Mouse (Mus musculus): ENCODE data around the gene Gtpbp6. TPM values are rescaled to one million over a fixed set of nuclear protein-coding genes. Genes with fewer than 3 reads are reported as not detected.
"Not testable (repeated sequence)": the region's sequence is repeated elsewhere in the genome, so short reads cannot be mapped to it uniquely, and the experiment has no call there.

The Gtpbp6 gene
- polyA plus RNA-seq, 1 experiment from 2014 or later = 29.7 TPM

GRCm38 (mm10) chr5:110094030-110094846, 13.8 kb downstream of the Gtpbp6 start, which contains the start of gene Gm35315:
TSS of gene Gm35315 (minus strand) at chr5:110094420.
- 0 out of 2 replicates have a peak within 1 kb of the TSS, but pooled peaks have one; percentile 56 for H3K27ac ChIP-seq (replicated peaks; ENCODE audit: low read depth, low read length)
- DNase-seq (ENCODE audit: low spot score) (peak; percentile 87), ATAC-seq (ENCODE audit: insufficient number of reproducible peaks, low FRiP score, low TSS enrichment, low read depth) (peak; percentile 98)
- no peaks in the 10 kb centered on the region for H3K9me3 ChIP-seq (ENCODE audit: control insufficient read depth, low read length)
- H3K36me3 ChIP-seq (ENCODE audit: control insufficient read depth, insufficient read depth, low read length) = no peaks in the 10 kb centered on the region
- H3K27me3 ChIP-seq (ENCODE audit: control insufficient read depth, insufficient read depth, low read length) = no peaks in the 10 kb centered on the region
- H3K9ac ChIP-seq (ENCODE audit: low read length) = peak within 1 kb of the TSS; percentile 70
- 2% methylated on average over 22 of the region's 25 CpGs for WGBS
- peak within 1 kb of the TSS; percentile 44 for H3K4me3 ChIP-seq (ENCODE audit: low read depth, low read length)
- no peaks in the 10 kb centered on the region for H3K4me1 ChIP-seq (ENCODE audit: control insufficient read depth, insufficient read depth, low read length)
- peak within 1 kb of the TSS; percentile 59 for H3K4me2 ChIP-seq (ENCODE audit: low read depth, severe bottlenecking)

GRCm38 (mm10) chr5:110091546-110091945, 16.5 kb downstream of the Gtpbp6 start:
- Histone ChIP-seq H3K9ac (ENCODE audit: low read length) (no peak overlapping the region), H3K4me1 (ENCODE audit: control insufficient read depth, insufficient read depth, low read length) (no peaks in the 10 kb centered on the region), H3K4me2 (ENCODE audit: low read depth, severe bottlenecking) (no peak overlapping the region), H3K4me3 (ENCODE audit: low read depth, low read length) (no peak overlapping the region), H3K27me3 (ENCODE audit: control insufficient read depth, insufficient read depth, low read length) (no peaks in the 10 kb centered on the region), H3K27ac (replicated peaks; ENCODE audit: low read depth, low read length) (no peak overlapping the region), H3K9me3 (ENCODE audit: control insufficient read depth, low read length) (no peaks in the 10 kb centered on the region), H3K36me3 (ENCODE audit: control insufficient read depth, insufficient read depth, low read length) (no peaks in the 10 kb centered on the region)
- 86% methylated on average over 2 of the region's 2 CpGs for WGBS
- DNase-seq (ENCODE audit: low spot score) = no peak
- no peak for ATAC-seq (ENCODE audit: insufficient number of reproducible peaks, low FRiP score, low TSS enrichment, low read depth)

GRCm38 (mm10) chr5:110086161-110086866, 21.7 kb downstream of the Gtpbp6 start:
- 29% methylated on average over 14 of the region's 14 CpGs for WGBS
- no peak overlapping the region for H3K4me3 ChIP-seq (ENCODE audit: low read depth, low read length)
- H3K9me3 ChIP-seq (ENCODE audit: control insufficient read depth, low read length) = no peaks in the 10 kb centered on the region
- ATAC-seq (ENCODE audit: insufficient number of reproducible peaks, low FRiP score, low TSS enrichment, low read depth) = no peak
- H3K27me3 ChIP-seq (ENCODE audit: control insufficient read depth, insufficient read depth, low read length) = no peaks in the 10 kb centered on the region
- no peak overlapping the region for H3K9ac ChIP-seq (ENCODE audit: low read length)
- peak; percentile 20 for DNase-seq (ENCODE audit: low spot score)
- H3K4me1 ChIP-seq (ENCODE audit: control insufficient read depth, insufficient read depth, low read length) = no peaks in the 10 kb centered on the region
- no peak overlapping the region for H3K4me2 ChIP-seq (ENCODE audit: low read depth, severe bottlenecking)
- H3K36me3 ChIP-seq (ENCODE audit: control insufficient read depth, insufficient read depth, low read length) = no peaks in the 10 kb centered on the region
- H3K27ac ChIP-seq (replicated peaks; ENCODE audit: low read depth, low read length) = no peak overlapping the region

- Histone ChIP-seq H3K27me3 (ENCODE audit: control insufficient read depth, insufficient read depth, low read length) (no peaks in the 10 kb centered on the region), H3K36me3 (ENCODE audit: control insufficient read depth, insufficient read depth, low read length) (no peaks in the 10 kb centered on the region), H3K27ac (replicated peaks; ENCODE audit: low read depth, low read length) (no peak overlapping the region), H3K9ac (ENCODE audit: low read length) (no peak overlapping the region), H3K4me1 (ENCODE audit: control insufficient read depth, insufficient read depth, low read length) (no peaks in the 10 kb centered on the region), H3K4me2 (ENCODE audit: low read depth, severe bottlenecking) (no peak overlapping the region), H3K4me3 (ENCODE audit: low read depth, low read length) (no peak overlapping the region), H3K9me3 (ENCODE audit: control insufficient read depth, low read length) (no peaks in the 10 kb centered on the region; the same call in 1 of the 2 replicates)
- no peak for DNase-seq (ENCODE audit: low spot score)
- no peak for ATAC-seq (ENCODE audit: insufficient number of reproducible peaks, low FRiP score, low TSS enrichment, low read depth)
- 82% methylated on average over 4 of the region's 4 CpGs for WGBS
Observed at GRCm38 (mm10) chr5:110082961-110083360, 25.0 kb downstream of the Gtpbp6 start.

GRCm38 (mm10) chr5:110072413-110072812, 35.6 kb downstream of the Gtpbp6 start, which contains the start of gene Gm17655:
TSS of gene Gm17655 (minus strand) at chr5:110072513.
- not testable (repeated sequence) for H3K4me1 ChIP-seq (ENCODE audit: control insufficient read depth, insufficient read depth, low read length); H3K4me3 ChIP-seq (ENCODE audit: low read depth, low read length); DNase-seq (ENCODE audit: low spot score); ATAC-seq (ENCODE audit: insufficient number of reproducible peaks, low FRiP score, low TSS enrichment, low read depth); H3K4me2 ChIP-seq (ENCODE audit: low read depth, severe bottlenecking); H3K36me3 ChIP-seq (ENCODE audit: control insufficient read depth, insufficient read depth, low read length); H3K9ac ChIP-seq (ENCODE audit: low read length); H3K9me3 ChIP-seq (ENCODE audit: control insufficient read depth, low read length); H3K27me3 ChIP-seq (ENCODE audit: control insufficient read depth, insufficient read depth, low read length); H3K27ac ChIP-seq (replicated peaks; ENCODE audit: low read depth, low read length)
- 88% methylated on average over 2 of the region's 2 CpGs for WGBS

GRCm38 (mm10) chr5:110057637-110058408, 50.2 kb downstream of the Gtpbp6 start:
- Histone ChIP-seq H3K27me3 (ENCODE audit: control insufficient read depth, insufficient read depth, low read length) (no peaks in the 10 kb centered on the region), H3K27ac (replicated peaks; ENCODE audit: low read depth, low read length) (no peak overlapping the region), H3K4me3 (ENCODE audit: low read depth, low read length) (peak overlapping the region; percentile 55), H3K9ac (ENCODE audit: low read length) (peak overlapping the region; percentile 61), H3K4me2 (ENCODE audit: low read depth, severe bottlenecking) (peak overlapping the region; percentile 46), H3K9me3 (ENCODE audit: control insufficient read depth, low read length) (no peaks in the 10 kb centered on the region), H3K4me1 (ENCODE audit: control insufficient read depth, insufficient read depth, low read length) (no peaks in the 10 kb centered on the region), H3K36me3 (ENCODE audit: control insufficient read depth, insufficient read depth, low read length) (no peaks in the 10 kb centered on the region)
- peak; percentile 83 for DNase-seq (ENCODE audit: low spot score)
- WGBS = 3% methylated on average over 19 of the region's 19 CpGs
- peak; percentile 98 for ATAC-seq (ENCODE audit: insufficient number of reproducible peaks, low FRiP score, low TSS enrichment, low read depth)

All from limb, embryonic 11.5 days (tissue).